Mouse (Mus musculus) liver, embryonic 11.5 days (tissue): Measurements from ENCODE around the gene Rbms1. TPM values are rescaled to one million over a fixed set of nuclear protein-coding genes. Genes with fewer than 3 reads are reported as not detected.

Experiments
- ATAC-seq: fragments of 200-750 bp; cut with Nextera tagmentation; replicated peaks from 2 replicates; pipeline ENCODE4 v1.8.0; 2017; ENCODE audit warnings: moderate number of reproducible peaks, mild to moderate bottlenecking, moderate TSS enrichment, moderate library complexity; ENCODE audit not compliant: low FRiP score
- DNase-seq: peaks from one replicate; pipeline ENCODE4 v3.0.0-alpha.2; 2017; ENCODE audit warnings: low spot score
- H3K27ac ChIP-seq: fragments of 300-500 bp; sonication (generic); 2 replicates; pipeline ENCODE4 v1.5.1; 2014; ENCODE audit warnings: mild to moderate bottlenecking, low read depth, low read length, control low read depth
- H3K27me3 ChIP-seq: fragments of 300-500 bp; sonication (generic); replicated peaks from 2 replicates; pipeline ENCODE4 v1.6.1; 2014; ENCODE audit warnings: low read length, mixed read lengths; ENCODE audit not compliant: control insufficient read depth, insufficient read depth
- H3K36me3 ChIP-seq: fragments of 300-500 bp; sonication (generic); 2 replicates; pipeline ENCODE4 v1.6.1; 2014; ENCODE audit warnings: mild to moderate bottlenecking, low read length, moderate library complexity, mixed read lengths; ENCODE audit not compliant: control insufficient read depth, insufficient read depth
- H3K4me1 ChIP-seq: fragments of 300-500 bp; sonication (generic); replicated peaks from 2 replicates; pipeline ENCODE4 v1.6.1; 2014; ENCODE audit warnings: low read length, mixed read lengths; ENCODE audit not compliant: control insufficient read depth, insufficient read depth
- H3K4me2 ChIP-seq: fragments of 300-500 bp; sonication (generic); 2 replicates; pipeline ENCODE4 v1.6.1; 2014; ENCODE audit warnings: mild to moderate bottlenecking, control low read depth, moderate library complexity
- H3K4me3 ChIP-seq: fragments of 300-500 bp; sonication (generic); 2 replicates; pipeline ENCODE4 v1.5.1; 2014; ENCODE audit warnings: low read depth, low read length, control low read depth
- H3K9ac ChIP-seq: fragments of 300-500 bp; sonication (generic); 2 replicates; pipeline ENCODE4 v1.6.1; 2014; ENCODE audit warnings: low read depth, low read length, control low read depth
- H3K9me3 ChIP-seq: fragments of 300-500 bp; sonication (generic); 2 replicates; pipeline ENCODE4 v1.6.1; 2016; ENCODE audit warnings: low read length, inconsistent platforms, mixed read lengths; ENCODE audit not compliant: control insufficient read depth
- WGBS: fragments of 180-500 bp; shearing (Covaris S2); extraction: QIAGEN DNeasy Blood & Tissue Kit; methylation state at CpG from one replicate; pipeline ENCODE4 v1.1.7; 2014; 5-methylcytosine and 5-hydroxymethylcytosine counted together
- polyA plus RNA-seq: library from polyadenylated mRNA; unstranded; fragments of >200 nt; fragmentation: Nextera tagmentation; extraction: Ambion mirVana; gene quantifications from 2 replicates; pipeline ENCODE4 v1.2.1, GENCODE M21; 2014

The Rbms1 gene
- polyA plus RNA-seq, 1 experiment from 2014 or later = 80.8 TPM

DNA sequence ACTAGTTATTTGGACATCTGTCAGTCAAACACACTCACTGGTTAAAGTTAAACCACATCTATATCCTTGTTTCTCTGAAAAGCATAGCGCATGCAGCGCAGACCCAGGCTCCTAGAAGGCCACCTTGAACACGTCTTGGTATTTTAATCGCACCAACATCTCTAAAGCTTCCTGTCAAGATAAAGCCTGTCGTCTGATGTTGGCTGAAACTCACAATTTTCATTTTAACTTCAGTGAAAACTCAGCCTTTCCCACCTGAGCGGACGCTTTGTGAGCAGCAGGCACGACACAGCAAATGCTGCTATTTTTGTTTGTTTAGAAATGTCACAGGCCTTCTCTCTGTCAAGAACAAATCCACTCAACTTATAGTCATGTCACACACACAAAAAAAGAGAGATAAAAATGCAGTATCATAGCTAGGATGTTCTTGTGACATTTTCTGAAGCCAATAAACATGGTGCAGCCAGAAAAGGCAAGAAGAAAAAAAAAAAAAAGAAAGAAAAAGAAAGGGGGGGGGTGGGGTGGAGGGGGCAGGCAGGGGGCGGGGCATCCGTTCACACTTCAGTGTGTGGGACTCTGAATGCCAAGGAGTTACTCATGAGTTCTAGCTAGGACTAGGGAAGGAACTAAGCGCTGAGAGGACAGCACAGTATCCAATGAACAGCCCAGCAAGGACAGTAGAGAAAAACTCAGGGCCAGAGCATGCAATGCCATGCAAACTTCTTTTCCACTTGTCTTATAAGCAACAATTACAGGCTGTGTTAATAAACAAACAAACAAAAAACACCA is 39.0 kb downstream of the Rbms1 start:
- Histone ChIP-seq H3K9me3 (no peaks in the 10 kb centered on the region), H3K4me1 (peaks cover 17% of the 10 kb centered on the region), H3K27ac (no peak overlapping the region), H3K27me3 (no peaks in the 10 kb centered on the region), H3K36me3 (no peaks in the 10 kb centered on the region), H3K4me3 (no peak overlapping the region), H3K4me2 (no peak overlapping the region), H3K9ac (no peak overlapping the region)
- no peak for DNase-seq
- WGBS = 55% methylated on average over 11 of the region's 11 CpGs
- ATAC-seq = no peak

DNA sequence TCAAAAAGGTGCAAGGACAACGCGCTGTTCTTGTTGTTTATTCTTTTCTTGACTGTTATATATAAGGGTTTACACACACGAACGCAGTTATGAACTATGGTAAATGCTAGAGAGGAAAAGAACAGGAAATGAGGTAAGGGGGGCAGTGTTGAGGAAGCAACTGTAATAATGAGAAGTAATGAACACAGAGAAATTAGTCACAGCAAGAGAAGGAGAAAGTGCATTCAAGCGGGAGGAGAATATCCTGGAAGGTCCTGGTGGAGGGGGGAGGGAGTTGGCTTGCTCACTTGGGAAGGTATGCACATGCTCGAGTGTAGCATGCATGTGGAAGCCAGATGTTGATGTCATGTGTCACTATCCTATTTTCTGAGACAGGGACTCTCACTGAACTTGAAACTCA is 39.9 kb downstream of the Rbms1 start:
- DNase-seq (no peak), ATAC-seq (no peak)
- no peak overlapping the region for H3K9ac ChIP-seq
- H3K27me3 ChIP-seq = no peaks in the 10 kb centered on the region
- no peak overlapping the region for H3K4me3 ChIP-seq
- H3K4me2 ChIP-seq = no peak overlapping the region
- H3K4me1 ChIP-seq = peaks cover 19% of the 10 kb centered on the region; the same call in 1 of the 2 replicates
- H3K36me3 ChIP-seq = no peaks in the 10 kb centered on the region
- 50% methylated on average over 6 of the region's 6 CpGs for WGBS
- no peak overlapping the region for H3K27ac ChIP-seq
- no peaks in the 10 kb centered on the region for H3K9me3 ChIP-seq

DNA sequence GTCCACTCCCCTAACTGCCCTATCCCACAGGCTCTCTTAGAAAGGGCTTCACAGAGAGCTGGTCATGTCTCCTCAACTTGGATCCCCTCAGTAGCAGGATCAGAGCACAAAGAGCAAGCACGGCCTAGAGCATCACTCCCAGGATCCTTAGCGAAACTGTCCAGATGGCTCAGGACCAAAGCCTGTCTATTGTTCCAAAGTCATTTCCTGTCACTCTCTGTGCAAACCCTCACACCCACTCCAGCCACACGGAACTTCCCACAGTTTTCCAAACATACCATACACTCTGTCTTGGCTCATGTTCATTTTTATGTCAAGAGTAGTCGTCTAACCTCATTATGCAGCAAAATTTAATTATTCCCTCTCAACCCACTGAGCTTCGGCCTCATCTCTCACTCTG is 40.6 kb downstream of the Rbms1 start:
- Histone ChIP-seq H3K36me3 (no peaks in the 10 kb centered on the region), H3K4me3 (no peak overlapping the region), H3K4me1 (peaks cover 19% of the 10 kb centered on the region; the same call in 1 of the 2 replicates), H3K27me3 (no peaks in the 10 kb centered on the region), H3K9ac (no peak overlapping the region), H3K4me2 (no peak overlapping the region), H3K27ac (no peak overlapping the region), H3K9me3 (no peaks in the 10 kb centered on the region)
- ATAC-seq (no peak), DNase-seq (no peak)
- WGBS = 66% methylated on average over 5 of the region's 5 CpGs

DNA sequence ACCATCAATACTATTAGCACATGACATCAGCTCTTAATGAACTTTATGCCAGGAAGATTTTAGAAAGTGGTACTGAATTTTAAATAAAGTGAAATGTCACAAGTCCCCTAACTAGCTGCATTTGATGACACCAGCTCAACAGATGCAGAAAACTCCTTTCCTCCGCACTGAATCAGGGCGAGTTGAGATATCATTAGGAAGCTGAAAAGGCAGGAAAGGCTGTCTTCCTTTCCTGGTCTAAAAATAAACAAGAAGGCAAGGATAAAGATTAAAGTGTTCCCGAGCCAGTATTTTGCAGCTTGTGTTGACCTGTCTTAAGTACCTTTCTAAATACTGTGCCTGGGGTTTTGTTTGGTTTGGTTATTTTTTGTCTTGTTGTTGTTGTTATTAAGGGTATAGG is 42.9 kb downstream of the Rbms1 start:
- Histone ChIP-seq H3K36me3 (no peaks in the 10 kb centered on the region), H3K4me3 (no peak overlapping the region), H3K4me1 (peaks cover 17% of the 10 kb centered on the region; the same call in 1 of the 2 replicates), H3K27ac (no peak overlapping the region), H3K9ac (no peak overlapping the region), H3K9me3 (no peaks in the 10 kb centered on the region), H3K27me3 (no peaks in the 10 kb centered on the region), H3K4me2 (no peak overlapping the region)
- no peak for DNase-seq
- 28% methylated on average over 3 of the region's 3 CpGs for WGBS
- ATAC-seq = no peak

DNA sequence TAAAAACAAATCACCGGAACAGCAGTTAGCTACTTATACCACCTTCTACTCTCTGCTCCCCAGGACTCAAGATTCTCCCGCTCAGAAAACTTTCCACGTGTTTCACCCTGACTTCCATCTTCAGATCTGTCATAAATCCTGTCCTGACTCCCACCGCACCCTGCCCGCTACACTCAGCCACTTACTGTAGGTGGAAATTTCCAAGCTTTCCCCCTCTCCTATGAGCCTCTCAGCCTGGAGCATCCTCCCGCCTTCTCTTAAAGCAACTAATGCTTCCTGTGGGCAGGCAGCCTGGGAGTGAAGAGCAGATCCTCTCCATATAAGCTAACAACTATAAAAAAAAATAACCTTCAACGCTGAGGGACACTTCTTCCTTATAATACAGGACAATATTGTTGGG is 44.6 kb downstream of the Rbms1 start:
- no peaks in the 10 kb centered on the region for H3K36me3 ChIP-seq
- no peak overlapping the region for H3K9ac ChIP-seq
- H3K4me2 ChIP-seq = no peak overlapping the region
- peaks cover 12% of the 10 kb centered on the region for H3K4me1 ChIP-seq
- no peak overlapping the region for H3K27ac ChIP-seq
- H3K4me3 ChIP-seq = no peak overlapping the region
- WGBS = 76% methylated on average over 7 of the region's 7 CpGs
- no peaks in the 10 kb centered on the region for H3K9me3 ChIP-seq
- ATAC-seq = no peak
- no peak for DNase-seq
- no peaks in the 10 kb centered on the region for H3K27me3 ChIP-seq

DNA sequence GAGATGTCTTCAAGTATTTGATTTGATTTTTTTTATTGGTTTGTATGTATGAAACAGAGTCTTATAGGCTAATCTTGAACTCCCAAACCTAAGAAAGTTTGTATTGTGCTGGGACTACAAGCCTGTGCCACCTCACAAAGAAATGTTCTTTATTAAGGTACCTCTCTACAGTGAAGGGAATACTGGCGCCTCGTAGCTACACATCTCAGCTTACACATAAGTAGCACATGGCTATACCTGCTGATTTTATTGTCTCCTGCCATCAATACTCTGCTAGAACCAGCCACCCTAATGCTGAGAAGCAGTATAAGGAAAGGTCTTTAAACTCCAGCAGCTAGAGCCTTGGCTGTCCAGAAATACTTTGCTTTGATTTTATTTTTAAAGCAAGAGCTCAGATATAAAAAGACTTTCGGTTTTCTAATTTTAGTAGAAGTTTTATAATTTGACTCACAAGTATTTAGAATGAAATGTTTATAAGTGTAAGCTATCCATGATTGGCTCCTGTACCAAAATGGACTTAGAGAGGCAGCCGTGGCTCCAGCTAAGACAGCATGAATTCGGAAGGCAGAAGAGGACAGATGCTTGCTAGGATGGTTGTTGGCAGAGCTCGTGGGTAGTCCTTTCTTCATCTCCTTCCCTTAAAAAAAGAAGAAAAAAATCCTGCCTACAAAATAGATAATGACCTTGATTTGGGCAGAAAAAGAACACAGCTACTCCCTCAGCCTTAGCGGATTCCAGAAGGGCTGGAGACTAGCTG is 48.3 kb downstream of the Rbms1 start:
- H3K27ac ChIP-seq = no peak overlapping the region
- no peak overlapping the region for H3K4me2 ChIP-seq
- H3K4me1 ChIP-seq = peaks cover 13% of the 10 kb centered on the region
- WGBS = 69% methylated on average over 7 of the region's 7 CpGs
- H3K4me3 ChIP-seq = no peak overlapping the region
- DNase-seq (no peak), ATAC-seq (no peak)
- H3K9ac ChIP-seq = no peak overlapping the region
- no peaks in the 10 kb centered on the region for H3K36me3 ChIP-seq
- H3K27me3 ChIP-seq = no peaks in the 10 kb centered on the region
- H3K9me3 ChIP-seq = no peaks in the 10 kb centered on the region

DNA sequence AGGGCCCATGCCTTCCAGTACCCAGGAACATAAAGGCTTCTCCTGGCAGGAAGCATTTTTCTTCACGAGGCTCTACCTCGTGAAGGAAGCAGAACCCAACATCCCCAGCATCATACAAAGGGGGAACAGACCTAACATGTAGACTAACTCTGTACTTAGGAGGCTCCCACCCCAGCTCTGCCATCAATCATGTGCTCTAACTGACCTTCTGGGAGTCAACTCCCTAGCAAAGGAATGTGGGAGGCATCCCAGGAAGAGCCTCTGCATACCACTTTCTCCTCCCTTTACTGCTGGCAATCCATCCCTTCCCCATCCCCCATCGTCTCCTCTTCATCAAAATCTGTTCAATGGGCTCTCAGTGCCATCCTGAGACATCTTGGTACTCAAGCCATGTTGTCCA is 49.7 kb downstream of the Rbms1 start:
- ATAC-seq (no peak), DNase-seq (no peak)
- H3K36me3 ChIP-seq = no peaks in the 10 kb centered on the region
- no peaks in the 10 kb centered on the region for H3K27me3 ChIP-seq
- H3K4me2 ChIP-seq = no peak overlapping the region
- 47% methylated on average over 3 of the region's 3 CpGs for WGBS
- H3K4me1 ChIP-seq = peaks cover 9% of the 10 kb centered on the region
- H3K4me3 ChIP-seq = no peak overlapping the region
- no peak overlapping the region for H3K27ac ChIP-seq
- no peaks in the 10 kb centered on the region for H3K9me3 ChIP-seq
- no peak overlapping the region for H3K9ac ChIP-seq

DNA sequence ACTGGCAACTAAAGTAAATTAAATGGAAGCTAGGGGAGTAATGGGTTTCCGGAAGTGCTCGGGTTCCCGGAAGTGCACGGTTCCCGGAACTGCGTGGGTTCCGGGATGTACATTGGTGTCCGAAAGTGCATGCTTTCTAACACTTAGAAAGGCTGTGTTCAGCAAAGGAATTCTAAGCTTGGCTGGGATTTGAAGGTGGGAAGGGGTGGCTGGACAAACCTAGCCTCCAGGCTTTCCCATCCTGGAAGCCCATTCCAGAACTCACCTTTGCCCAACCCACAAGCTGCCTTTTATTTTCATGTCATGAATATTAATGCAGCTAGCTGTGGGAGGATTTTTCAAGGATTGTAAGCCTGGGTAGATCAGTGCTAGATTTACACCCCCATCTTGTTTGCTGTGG is 51.3 kb downstream of the Rbms1 start:
- no peak overlapping the region for H3K4me2 ChIP-seq
- H3K9ac ChIP-seq = no peak overlapping the region
- peaks cover 9% of the 10 kb centered on the region for H3K4me1 ChIP-seq
- no peaks in the 10 kb centered on the region for H3K9me3 ChIP-seq
- WGBS = 78% methylated on average over 8 of the region's 8 CpGs
- no peaks in the 10 kb centered on the region for H3K36me3 ChIP-seq
- H3K27me3 ChIP-seq = no peaks in the 10 kb centered on the region
- DNase-seq = no peak
- ATAC-seq = no peak
- H3K27ac ChIP-seq = no peak overlapping the region
- no peak overlapping the region for H3K4me3 ChIP-seq
